Mouse (Mus musculus) adrenal gland, postnatal 25 days (tissue): ENCODE measurements at regions not wholly inside any gene's neighbourhood (a gene's known extent, or its start where the extent isn't known, plus 50 kb on each side); places are given as distances from the start of the nearest gene placed in this dataset.

Experiments used
- DNase-seq: peaks from one replicate; pipeline ENCODE4 v3.0.0; 2021; ENCODE audit warnings: mixed read lengths

- DNase-seq: no peak
Measured at GRCm38 (mm10) chr1:183749126-183749525, 264.0 kb upstream of the Dusp10 start.

DNA sequence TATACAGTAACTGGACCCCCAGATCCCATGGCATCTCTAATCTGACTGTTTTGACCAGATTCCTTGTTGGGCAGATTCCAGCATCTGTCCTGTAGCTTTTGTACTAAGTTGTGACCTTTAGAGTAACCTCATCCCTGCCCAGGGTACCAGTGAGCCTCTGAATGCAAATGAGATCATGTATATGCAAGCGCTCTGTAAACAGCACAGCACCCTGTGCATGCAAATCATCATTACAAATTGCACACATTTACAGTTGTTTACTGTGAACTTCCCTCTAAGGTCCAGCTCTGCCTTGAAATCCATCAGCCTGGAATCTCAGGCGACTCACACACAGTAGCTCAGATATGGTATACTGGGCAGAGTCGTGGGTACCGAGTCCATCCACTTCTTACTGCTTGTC, 258.6 kb upstream of the Dusp10 start:
- no peak for DNase-seq

DNA sequence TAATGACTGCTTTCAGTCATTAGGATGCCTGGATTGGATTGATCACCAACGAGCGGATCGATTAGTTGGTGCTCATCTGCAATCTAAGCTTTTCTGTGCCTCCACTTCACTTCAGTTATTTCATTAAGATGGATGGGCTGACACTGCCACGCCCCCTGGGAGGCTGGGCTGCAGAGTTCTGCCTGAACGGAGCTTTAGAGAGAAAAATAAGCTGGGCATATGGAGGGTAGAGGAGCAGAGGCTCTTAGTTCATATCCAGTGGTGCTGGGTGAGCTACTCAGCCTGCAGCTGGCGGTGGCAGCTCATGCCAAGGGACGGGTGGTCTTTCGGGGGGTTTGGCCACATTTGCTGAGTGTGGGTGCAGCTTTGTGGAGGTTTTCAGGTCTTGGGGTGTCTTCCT, 256.4 kb upstream of the Dusp10 start:
- no peak for DNase-seq

DNA sequence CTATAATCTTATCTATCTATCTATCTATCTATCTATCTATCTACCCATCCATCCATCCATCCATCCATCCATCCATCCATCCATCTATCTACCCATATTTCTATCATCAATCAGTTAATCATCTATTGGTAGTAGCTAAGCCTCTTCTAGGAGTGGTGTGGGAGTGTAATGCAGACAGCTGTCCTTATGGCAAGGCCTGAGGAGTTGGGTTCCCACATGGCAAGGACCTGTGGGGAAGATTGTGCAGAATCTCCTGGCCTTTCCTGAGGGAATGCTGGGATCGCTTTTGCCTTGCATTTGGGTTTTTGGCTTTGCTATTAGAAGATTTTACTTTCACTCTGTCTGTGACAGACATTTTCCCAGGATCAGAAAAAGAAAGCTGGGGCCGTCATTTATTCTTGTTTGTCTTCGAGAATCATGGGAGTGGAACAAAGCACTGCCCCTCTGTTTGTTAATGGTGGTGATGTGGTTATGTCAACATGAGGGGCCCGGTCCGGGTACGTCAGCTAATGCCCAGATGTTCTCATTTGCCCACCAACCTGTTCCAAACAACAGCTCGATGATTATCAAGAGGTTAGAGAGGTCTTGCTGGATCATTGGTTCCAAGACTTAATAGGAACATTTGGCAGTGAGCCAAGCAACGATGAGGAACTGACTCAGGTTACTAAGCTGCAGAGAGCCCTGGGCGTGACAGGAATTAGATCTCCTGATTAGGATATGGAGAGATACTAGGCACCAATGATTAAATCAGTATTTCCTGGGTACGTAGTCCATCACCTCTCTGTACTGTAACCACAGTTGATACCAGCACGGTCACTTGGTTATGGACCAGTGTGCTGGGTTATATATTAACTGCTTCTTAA, 249.0 kb upstream of the Dusp10 start:
- no peak for DNase-seq

- no peak for DNase-seq
Measured at GRCm38 (mm10) chr1:183772844-183773243, 240.3 kb upstream of the Dusp10 start.

- no peak for DNase-seq
Measured at GRCm38 (mm10) chr1:183780180-183780579, 232.9 kb upstream of the Dusp10 start.

DNA sequence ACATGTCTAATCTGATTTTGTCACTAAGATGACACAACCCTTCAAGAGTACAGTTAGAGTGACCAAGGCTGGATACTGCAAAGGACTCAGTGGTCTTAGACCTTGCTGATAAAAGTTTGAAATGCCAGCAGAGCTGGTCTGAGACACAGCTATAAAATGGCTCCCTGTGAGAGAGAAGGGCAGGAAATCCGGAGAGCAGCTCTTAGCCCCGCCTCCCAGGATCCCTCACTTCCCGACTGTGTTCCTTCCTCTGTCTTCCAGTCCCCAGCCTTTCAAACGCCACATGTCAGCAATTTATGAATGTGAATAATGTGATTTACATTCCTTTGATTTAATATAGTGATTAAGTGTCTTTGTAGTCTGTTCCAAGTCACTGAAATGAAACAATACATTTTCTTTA, 232.3 kb upstream of the Dusp10 start:
- no peak for DNase-seq

DNA sequence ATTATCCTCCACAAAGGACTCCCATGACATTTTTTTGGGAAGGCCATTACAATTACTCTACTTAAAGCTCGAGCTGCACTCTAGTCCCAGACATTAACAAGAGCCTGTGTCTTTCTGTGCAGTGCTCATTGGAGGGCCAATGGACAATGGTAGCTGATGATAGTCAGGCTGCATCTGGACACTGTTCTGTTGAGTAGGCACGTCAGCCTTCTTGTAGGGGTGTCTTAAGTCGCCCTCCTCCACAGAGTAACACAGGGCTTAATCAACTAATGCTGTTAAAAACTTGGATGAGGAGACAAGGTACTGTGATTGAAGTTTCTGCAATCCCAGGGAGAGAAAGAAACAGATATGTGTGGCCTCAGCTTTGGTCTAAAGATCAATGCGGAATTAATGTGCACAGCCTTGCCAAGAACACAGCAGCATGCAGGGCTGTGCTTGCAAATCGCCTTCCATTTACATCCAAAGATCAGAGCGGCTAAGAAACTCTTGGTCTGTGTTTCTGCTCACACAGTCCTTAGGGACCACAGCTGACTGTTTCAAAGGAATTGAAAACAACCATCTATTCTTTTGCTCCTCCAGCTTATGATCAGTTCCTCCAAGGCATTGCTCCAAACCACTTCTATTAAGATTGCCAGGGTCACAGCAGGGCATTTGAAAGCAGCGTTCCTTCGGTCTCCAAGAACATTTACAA, 229.5 kb upstream of the Dusp10 start:
- no peak for DNase-seq

DNA sequence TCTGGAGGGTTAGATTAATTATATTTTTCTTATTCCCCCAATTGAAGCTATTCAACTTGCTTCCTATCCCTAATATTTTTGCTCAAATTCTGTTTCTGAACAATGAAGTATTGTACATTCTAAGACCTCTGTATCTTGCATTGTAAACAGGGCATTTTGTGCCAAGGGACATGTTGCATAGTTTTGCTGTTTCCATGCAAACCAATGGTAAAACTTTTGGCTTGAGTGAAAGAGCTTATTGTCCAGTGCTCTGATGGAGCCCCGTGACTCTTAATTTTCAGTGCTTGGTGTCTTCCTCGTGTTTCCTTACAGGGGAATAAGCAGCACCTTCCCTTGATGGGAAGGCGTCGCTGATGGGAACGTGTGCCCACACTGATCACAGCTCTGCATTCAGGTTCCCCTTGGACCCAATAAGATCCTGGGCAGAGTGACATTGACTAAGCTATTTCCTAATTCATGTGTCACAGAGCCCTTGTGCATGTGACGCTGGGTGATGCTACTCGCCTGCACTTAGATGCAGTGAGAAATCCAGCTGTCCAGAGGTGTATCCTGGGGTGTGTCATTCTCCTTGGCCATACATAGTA, 220.8 kb upstream of the Dusp10 start:
- DNase-seq: no peak

DNA sequence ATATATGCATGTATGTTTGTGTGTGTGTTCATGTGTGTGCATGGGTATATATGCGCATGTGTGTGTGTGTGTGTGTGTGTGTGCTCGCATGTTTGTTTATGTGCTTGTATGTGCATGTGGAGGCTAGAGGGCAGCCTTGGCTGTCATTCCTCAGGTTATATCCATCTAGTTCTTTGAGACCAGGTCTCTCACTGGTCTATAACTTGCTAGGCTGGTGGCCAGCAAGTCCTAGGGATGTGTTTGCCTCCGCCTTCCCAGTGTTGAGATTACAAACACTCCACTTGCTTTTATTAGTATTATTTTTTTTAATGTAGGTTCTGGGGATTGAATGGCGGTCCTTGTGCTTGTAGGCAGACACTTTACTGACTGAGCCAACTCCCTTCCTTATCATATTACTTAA, 219.8 kb upstream of the Dusp10 start:
- no peak for DNase-seq

- no peak for DNase-seq
Measured at GRCm38 (mm10) chr1:183793913-183794445, 219.1 kb upstream of the Dusp10 start.

- DNase-seq: no peak
Measured at GRCm38 (mm10) chr1:183802351-183802750, 210.8 kb upstream of the Dusp10 start.

GRCm38 (mm10) chr1:183803357-183803756, 209.7 kb upstream of the Dusp10 start:
- DNase-seq: no peak

GRCm38 (mm10) chr1:183803826-183804225, 209.3 kb upstream of the Dusp10 start:
- DNase-seq: no peak

DNA sequence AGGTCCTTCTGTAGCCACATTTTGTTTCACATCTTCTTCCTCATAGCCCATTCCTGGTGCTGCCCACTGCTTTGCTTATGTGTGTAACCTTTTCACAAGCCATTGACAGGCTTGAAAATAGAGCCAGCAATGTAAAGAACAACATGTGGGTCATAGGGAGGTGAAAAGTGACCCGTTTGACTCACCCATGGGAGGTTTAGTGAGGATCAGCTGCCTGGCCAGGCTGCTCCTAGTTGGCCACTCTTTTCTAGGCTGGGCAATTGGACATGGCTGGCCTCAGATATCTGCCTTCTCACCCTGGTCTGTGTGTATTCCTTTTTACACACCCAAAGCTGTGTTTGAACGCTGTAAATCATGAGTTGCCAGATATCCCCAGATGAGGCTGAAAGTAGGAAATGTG, 208.8 kb upstream of the Dusp10 start:
- no peak for DNase-seq

GRCm38 (mm10) chr1:183806864-183807730, 206.0 kb upstream of the Dusp10 start:
- DNase-seq: no peak

DNA sequence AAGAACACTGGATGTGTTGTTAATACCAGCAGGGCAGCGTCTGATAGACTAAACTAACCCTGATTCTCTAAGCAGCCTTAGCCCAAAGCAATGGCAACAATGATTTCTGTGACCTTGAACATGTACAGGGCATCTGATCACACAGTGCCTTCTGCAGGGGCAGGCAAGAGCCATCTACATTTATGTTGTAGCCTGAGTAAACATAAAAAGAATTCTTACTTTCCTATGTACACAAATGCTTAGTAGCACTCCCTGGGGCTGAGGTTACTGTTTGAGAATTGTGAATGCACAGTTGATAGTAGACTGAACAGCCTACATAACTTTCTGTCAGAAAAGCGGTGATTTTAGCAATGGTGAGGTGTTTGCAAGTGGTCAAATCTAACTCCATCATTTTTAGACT, 204.9 kb upstream of the Dusp10 start:
- DNase-seq: no peak

GRCm38 (mm10) chr1:183820555-183820954, 192.5 kb upstream of the Dusp10 start:
- peak; percentile 2 for DNase-seq

- DNase-seq: no peak
Measured at GRCm38 (mm10) chr1:183826300-183826699, 186.8 kb upstream of the Dusp10 start.

- no peak for DNase-seq
Measured at GRCm38 (mm10) chr1:183845135-183845534, 168.0 kb upstream of the Dusp10 start.

- peak; percentile 42 for DNase-seq
Measured at GRCm38 (mm10) chr1:183853956-183854613, 159.0 kb upstream of the Dusp10 start.

GRCm38 (mm10) chr1:183865111-183865510, 148.0 kb upstream of the Dusp10 start:
- no peak for DNase-seq
